Mouse (Mus musculus) neural tube, embryonic 10.5 days (tissue): ENCODE results near the gene Grb14.

Experiments used
- DNase-seq: peaks from one replicate; pipeline ENCODE4 v3.0.0-alpha.2; 2017; ENCODE audit warnings: low spot score; ENCODE audit errors: extremely low spot score

Gene Grb14

DNA sequence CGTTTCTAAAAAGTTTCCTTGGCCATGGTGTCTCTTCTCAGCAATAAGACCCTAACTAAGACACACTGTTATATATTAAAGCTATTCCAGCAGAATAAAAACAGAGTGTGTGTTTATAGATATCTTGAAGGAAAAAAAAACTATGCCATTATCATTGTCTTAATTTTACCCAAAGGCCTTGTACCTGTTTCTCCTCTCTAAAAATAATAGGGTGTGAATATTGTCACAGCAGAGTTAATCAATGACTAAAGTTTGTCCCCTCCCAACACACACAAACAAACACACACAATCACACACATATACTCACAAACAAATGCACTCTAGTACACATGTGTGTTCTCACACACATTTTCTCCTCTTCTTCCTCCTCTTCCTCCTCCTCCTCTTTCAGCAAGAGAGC is at the start of gene Grb14:
Grb14 (minus strand) TSS at position 101 of the 400 bp plus-strand sequence.
- DNase-seq, result no peak

DNA sequence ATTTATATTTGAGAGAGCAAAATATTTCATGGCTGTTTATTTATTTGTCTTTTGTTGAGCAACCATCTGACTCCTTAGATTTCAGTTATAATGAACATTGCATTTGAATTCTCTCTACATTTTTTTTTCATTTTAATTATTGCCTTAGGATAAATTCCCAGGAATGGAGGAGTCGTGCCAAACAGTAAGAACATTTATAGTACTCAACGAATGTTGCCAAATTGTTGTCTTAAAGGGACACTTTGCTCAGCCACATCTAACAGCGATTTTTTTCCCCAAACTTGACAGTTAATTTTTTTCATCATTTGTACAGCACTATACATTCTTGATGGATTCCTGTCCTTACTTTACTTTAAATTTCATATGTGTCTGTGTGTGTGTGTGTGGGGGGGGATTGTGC is 47.4 kb upstream of the Grb14 start:
- no peak for DNase-seq

DNA sequence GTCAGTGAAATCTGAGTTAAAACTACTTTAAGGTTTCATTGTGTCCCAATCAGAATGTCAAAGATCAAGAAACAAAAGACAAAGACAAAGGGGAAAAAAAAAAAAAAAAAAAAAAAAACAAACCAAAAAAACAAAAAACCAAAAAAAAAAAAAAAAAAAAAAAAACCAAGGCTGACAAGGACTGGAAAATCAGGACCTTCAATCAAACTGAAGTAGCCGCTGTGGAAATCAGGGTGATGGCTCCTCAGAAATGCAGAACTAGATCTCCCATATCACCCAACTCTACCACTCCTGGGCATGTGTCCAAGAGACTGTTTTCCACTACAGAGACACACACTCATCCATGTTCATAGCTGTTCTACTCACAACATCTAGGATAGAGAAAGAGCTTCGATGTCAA is 29.0 kb upstream of the Grb14 start:
- DNase-seq, result no peak

DNA sequence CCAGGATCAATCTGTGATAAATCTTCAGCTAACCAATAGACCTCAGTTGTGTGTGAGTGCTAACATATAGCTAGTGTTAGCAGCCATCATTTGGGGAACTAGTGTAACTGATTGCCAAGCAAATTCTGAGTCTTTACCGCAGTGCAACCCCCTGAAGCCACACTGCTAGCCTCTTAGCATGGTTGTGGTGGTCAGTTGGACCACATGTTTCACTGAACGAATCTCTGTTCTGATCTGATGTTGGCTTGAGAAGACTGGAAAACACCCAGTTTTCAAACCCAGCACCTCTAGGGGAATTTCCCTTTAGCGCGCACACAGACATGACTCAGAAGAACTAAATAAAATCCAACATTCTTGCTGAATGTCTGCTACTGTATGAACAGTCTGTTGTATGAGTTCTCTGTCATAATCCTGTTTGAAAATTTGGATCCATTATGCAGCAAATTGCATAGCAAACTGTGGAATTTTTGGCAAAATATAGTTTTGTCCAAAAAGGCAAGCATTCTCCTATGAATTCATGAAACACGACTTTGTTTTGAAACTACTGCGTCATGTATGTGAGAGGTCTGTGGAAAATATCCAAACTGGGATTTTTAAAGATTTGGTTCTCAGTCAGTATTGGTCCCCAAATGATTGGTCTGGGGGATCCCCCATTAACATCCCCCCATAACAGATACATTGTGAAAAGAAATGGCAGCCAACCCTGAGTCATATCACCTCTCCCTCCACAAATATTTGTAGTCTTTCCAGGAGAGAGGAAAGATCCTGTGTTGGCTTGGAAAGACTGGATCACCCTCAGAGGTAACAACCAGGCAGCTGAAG is 27.6 kb upstream of the Grb14 start:
- no peak for DNase-seq

DNA sequence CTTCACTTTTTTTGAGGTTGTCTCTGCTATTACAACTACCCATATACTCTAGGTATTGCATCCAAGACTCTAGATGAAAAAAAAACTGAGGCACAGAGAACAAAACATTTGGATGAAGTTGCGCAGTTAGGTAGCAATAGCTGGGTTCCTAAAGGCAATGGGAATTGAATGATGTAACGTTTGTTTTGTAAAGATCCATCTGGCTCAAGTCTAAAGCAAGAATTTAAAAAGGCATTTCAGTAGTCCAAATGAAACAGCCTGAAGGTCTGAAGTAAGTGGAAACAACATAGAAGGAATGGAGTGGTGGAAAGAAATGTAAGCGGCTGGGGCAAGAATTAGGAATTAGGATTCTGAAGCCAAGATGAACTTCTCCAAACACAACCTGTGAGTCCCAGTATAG is 26.0 kb upstream of the Grb14 start:
- no peak for DNase-seq

DNA sequence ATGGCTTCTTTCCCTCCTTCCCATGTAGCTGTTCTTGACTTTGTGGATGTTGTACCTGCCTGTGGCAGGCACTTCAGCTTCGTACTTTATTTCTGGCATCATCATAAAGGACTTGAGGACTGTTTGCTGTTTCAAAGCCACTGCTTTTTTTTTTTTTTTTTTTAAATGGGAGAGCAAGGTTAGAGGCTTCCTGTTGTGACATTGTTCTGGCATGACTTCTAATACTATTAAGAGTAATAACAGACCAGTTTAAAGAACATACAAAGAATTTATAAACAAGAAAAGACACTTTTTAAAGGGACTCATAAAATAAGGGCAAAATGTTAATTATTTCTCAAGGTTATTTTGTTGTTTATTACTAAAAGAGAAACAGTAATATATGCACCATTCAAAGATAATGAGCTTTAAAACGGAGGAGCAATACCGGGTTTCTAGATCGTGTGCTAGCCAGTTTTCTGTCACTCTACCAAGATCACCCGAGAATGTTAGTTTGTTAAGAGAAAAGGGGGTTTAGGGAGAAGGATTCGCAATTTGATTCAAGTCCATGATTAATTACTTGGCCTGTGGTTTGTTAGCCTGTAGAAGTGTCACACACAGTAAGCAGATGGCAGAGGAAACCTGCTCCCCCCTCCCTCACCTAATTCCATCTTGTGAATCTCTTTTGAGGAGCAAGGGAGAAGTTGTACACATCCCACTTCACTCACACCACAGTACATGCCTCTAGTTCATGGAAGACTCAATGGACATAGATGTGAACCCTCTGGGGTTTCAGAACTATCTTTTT is 23.6 kb upstream of the Grb14 start:
- no peak for DNase-seq

DNA sequence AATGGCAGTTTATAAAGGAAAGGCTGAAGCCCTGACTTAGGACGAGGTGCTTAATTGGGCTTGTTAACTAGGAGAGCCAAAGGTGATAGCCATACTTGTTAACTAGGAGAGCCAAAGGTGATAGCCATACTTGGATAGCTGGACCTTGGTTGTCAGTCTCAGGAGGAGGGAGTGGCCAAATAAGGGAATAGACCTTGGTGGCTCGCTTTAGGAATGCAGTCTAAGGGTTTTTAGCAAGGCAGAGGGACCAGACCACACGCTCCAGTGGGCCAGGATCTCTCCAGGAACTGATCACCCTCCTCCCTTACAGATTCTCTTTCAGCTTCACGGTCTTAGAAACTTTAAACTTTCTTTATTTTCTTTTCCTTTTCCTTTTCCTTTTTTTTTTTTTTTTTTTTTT is 13.4 kb upstream of the Grb14 start:
- DNase-seq, result no peak

DNA sequence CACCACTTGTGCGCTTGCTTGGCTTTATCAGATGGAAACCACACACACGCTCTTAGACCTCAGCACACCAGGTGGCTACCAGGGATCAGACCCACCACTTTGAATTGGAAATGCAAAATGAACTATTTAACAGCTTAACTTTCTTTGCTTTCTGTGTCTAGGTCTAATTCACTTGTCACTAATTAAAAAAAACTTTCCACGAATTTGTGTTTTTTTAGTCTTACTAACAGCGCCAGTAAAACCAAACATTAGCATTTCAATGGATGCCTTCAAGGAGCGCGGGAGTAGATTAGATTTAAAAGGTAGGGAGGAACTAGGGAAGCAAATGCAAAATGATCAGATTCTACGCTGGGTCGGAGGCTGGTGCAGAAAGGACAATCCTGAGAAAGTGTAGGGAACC is 12.8 kb upstream of the Grb14 start:
- no peak for DNase-seq

DNA sequence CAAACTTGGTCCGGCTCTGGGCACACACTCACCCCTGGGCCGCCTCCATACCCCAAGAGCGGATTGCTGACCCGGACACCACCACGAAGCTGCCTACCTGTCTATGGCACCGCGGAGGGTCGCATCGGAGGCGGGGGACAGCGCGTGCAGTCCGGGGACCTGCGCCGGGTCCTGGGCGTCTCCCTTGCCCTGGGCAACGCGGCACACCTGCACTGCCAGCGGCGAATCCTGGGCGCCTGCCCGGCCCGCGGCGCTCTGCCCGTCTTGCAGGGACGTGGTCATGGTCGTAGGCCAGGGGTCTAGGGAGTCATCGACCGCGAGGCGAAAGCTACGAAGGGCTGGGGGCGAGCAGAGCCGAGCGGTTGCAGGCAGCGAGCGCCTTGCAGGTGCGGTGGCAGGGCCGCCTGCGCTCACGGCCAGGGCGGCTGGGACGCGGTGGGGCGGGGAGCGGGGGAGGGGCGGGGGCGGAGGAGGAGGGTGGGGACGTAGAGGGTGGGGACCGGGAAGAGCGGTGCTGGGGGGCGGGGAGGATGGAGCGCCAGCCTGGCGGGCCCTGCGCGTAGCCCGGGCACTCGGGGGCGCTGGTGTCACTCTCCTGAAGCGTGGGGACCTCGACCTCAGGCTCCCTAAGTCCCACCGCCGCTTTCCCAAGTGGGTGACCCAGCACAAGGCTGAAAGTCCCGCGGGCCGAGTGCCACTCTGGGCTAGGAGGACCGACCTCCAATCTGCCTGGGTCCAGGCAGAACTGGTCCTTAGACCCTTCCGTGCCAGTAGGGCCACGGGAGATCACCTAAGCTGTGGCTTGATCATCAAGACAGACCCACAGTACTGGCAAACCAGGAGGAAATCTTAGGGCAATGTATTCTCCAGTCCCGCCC is 2.2 kb downstream of the Grb14 start:
- DNase-seq, result peak; percentile 59

DNA sequence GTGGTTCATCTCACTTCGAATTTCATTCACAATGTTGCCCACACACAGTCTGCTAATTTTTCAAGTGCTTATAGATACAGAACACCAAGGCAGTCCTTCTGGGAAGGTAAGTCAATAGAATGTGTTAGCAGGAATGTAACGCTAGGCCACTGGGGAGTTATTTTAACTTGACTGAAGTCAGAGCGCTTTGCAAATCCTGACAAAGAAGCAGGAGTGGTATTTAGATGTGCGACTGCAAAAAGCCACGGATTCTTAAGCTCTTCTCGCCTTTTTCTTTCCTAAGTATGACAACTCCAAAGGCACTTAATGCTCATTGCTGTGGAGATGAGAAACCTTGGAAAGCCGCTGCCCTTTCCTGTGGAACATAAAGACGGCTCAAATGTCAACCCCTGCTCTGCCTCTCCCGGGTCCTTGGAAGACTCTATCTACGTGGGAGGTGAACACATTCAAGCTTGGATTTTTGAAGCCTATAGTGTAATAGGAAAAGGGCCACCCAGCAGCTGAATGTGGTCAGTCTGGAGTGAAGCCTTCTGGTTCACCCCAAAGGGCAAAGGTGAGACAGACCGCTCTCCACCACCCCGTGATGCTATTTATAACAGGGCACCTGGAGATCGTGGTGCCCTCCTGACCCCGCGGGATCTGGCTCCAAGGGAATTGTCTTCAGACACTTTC is 3.0 kb downstream of the Grb14 start:
- no peak for DNase-seq

DNA sequence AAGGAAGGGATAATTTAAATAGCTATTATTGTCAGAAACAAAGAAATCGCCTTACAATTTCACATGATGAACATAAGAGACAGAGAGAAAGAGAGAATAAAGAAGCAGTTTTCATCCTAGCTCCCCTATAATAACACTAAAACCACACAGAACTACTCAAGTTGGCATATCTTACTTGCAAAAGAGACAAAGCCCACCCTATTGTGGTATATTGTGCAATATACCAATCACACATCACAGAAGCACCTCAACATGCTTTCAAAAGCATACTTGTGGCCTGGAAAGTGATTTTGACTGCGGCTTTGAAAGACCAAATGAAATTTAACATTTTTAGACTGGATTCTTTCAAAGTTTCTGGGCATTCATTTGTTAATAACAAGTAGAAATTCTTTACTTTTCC is 7.4 kb downstream of the Grb14 start:
- DNase-seq, result no peak

DNA sequence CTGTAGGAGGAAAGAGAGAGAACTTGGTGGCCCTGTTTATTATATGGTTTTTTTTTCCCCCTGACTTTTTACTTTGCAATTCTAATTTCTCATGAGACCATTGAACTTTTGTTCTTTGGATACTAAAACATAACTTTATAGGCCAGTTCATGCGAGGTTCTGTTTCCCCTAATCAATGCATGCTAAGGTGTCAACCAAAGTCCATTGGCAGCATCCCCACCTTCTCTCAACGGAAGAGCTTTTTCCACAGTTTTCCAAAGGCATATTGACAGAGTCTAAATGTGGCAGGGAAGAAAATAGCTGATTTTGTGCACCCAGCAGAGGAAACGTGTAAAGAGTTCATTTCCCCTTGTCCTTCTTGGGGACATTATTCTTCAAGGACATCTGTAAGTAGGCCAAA is 10.2 kb downstream of the Grb14 start:
- no peak for DNase-seq

DNA sequence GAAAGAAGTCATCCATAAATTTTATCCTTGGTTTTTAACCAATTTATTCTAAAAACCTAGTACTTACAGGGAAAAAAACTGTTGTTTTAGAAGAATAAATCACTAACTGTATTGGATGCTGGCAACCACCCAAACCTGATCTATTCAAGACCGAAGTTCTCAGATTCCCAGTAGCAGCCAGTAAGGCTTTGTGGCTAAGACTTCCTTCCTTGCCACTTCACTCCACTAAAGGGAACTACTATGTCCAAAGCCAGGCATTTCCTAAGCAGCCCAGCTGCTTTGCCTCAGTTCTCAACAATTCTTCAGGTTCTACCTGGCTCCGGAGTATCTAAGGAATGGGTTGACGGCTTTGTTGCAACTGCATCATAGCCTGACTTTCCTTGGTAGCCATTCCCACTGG is 14.7 kb downstream of the Grb14 start:
- no peak for DNase-seq

DNA sequence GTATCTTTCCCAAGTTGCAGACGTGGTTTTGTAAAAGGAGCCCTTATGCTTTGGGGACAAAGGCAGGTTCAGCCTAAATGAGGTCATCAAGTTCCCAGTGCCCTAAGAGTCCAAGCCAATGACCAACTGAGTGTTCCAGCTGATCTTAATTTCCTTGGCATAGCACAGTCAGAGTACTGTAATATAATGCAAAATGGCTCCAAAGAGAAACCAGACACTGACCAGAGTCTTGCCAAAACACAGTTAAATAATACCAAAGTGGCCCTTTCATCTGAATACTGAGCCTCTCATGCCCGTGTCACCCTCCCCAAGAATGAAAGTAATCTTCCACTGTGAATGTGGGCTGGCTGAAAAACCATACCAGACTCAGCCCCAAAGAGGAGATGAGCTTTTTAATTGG is 17.4 kb downstream of the Grb14 start:
- DNase-seq, result no peak

DNA sequence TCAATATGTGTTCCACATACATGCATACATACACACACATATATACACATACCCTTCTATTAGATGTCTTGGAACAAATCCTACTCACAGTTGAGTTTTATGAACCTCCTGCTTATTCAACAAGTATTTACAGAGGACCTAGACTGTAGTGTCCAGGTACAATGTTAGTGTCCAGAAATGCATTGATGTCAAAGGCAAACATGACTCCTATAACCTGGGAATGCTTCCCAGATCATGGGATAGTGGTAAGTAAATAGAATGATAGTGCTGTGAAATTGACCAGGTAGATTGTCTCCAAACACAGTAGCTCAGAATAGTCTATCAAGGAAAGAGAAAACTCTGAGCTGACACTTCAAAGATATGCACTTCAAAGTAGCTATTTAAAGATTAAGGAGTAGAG is 19.7 kb downstream of the Grb14 start:
- no peak for DNase-seq

DNA sequence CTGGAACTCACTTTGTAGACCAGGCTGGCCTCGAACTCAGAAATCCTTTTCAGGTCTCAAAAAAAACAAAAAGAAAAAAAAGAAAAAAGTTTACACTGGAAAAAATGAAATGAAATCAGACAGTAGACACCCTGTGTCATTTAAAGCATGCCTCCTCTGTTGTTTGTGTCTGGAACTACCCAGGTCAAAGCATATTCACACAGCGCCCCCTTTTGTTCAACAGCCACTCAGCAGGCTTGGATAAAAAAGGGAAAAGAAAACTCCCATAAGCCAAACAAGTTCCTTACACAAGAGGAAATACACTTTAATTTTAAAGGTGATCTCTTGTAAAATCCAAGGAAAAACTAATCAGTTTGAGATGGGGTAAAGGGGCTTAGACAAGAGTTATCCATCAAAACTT is 21.4 kb downstream of the Grb14 start:
- DNase-seq, result no peak

DNA sequence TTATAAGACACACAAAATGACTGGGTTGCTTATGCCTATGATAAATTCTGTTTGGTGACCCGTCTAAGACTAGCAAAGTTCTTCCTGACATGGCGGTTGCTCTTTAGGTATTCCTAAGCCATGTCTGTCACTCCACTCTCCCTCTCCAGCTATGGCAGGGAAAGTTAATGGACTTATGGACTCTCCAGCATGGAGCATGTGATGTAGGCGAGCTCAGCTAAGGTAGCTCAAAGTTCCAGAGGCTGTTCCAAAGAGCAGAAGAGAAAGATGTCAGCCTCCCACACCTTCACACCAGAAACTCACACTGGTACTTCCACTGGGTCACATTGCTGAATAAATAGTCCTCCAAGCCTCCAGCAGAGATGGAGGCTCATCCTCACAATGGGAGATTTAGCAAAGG is 22.2 kb downstream of the Grb14 start:
- DNase-seq, result no peak

DNA sequence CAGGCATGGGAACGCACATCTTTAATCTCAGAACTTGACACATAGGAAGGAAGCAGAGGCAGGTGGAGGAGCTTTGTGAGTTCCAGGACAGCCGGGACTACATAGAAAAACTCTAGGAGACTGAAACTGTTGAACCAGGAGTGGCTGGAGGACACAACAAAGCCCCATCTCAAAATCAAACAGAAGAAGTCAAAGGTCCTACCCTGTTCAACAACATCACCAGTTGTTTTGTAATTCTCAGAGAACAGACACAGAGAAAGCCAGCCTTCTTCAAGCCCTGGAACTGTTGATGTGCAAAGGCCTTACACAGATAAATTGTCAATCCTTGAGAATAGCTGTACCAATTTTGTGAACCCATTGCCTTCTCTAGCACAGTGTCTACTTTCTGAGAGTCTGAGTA is 29.7 kb downstream of the Grb14 start:
- no peak for DNase-seq

DNA sequence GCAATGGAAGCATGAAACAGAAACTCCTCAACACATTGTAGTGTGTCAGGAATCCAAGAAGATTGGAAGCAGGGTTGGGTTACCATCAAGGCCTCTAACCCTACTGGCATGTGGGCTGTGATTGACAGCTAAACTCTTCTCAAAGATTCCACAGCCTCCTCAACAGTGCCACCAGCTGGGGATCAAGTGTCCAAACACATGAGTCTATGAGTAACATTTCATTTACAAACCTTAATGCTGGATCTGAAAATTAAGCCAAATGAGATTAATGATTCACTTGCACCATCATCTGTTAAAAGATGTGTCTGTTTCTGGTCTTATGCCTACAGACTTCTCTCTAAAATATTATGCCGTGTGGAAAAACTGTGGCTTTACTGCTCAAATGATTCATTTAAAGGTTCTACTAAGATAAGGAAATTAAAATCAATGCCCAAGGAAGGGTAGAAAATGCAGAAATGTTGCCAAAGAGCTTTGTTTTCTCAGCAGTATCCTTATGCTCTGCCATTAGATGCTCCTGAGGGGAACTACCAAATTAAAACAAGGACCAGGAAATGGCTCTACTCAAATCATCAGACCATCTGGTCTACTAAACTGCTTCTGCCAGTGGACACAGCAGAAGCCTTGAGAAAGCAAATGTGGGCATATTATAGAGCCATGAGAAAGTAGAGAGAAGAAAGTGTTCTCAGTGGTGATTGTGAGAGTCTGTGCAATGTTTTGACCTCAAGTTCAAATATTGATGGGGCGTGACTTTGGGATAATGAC is 35.2 kb downstream of the Grb14 start:
- no peak for DNase-seq

DNA sequence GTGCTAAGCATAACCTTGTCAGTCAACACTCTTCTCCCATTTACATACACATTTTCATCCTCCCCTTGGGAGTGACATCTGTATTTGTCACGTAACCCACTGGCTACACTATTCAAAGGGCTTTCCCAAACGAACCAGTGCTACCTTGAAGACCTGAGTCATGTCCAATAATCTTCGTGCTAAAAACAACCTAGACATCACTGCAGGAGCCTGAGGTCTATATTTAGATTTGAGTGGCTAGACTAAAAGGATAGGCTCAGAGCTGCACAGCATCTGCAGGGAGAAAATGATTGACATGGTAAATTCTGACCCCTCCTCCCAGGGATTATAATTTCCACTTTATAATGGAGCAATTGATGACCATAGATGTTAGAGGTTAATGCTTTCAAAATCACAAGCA is 37.0 kb downstream of the Grb14 start:
- no peak for DNase-seq

DNA sequence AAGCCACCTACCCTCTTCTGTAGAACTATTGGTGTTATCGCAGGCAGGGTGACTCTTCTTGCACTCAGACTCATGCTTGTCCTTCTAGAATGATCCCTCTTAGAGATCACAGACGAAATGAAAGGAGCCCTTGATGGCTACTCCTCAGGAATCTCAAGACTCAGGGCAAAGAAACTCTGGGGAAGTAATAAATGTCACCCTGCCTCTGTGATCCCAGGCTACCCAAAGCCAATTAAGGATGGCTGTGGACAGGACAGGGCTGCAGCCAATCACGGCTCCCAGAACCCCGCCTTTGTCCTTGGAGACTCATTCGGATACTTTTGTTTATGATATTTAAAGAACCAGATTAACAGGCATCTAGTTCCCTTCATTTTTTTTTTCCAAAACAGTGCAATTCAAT is 49.2 kb downstream of the Grb14 start:
- DNase-seq, result no peak
